Mouse (Mus musculus) Muller cell, postnatal 12 days (primary cell): ENCODE results near the gene Pyroxd1.
A peak's percentile ranks its signal among the peaks of the same experiment; 100 is the strongest.

Experiments used
- DNase-seq: peaks from one replicate; pipeline ENCODE4 v3.0.0-alpha.2; 2015; ENCODE audit errors: inconsistent ontology term

Gene Pyroxd1

DNA sequence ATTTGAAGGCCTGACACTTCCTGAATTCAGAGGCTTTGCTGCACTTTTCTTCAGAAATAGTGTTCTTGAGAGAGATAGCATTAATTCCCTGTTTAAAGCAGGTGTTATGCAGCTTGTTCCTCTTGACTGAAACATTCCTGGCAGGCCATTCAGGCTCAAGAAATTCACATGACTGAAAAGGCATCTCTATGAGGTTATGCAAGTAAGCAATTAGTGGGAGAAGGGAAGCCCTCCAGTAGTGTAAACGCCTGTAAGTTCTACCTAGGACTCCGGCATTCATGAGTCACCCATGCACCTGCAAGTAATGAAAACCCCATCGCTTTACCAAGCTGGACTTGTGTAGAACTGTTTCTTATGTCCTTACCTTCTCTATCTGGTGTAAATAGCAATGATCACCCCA is 24.1 kb downstream of the Pyroxd1 start:
- DNase-seq: no peak

DNA sequence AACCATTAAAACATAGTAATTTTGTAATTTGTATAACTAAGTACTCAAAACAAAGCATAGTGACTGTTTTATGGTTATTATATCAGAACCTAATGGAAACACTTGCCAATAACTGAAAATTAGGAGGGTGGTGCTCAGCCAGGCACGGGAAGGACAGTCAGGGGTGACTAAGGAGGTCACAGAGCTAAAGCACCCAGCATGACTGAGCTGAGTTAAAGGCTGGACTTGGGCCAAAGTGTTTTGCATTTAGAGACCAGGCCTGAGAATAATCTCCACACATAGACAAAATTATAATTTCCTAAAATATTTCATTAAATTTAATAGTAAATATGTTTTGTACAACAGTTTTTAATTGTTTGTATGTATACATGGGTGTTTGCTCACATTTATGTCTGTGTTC is 31.6 kb downstream of the Pyroxd1 start:
- DNase-seq: no peak

- DNase-seq: no peak
Observed at GRCm38 (mm10) chr6:142378576-142379330, 33.3 kb downstream of the Pyroxd1 start.

DNA sequence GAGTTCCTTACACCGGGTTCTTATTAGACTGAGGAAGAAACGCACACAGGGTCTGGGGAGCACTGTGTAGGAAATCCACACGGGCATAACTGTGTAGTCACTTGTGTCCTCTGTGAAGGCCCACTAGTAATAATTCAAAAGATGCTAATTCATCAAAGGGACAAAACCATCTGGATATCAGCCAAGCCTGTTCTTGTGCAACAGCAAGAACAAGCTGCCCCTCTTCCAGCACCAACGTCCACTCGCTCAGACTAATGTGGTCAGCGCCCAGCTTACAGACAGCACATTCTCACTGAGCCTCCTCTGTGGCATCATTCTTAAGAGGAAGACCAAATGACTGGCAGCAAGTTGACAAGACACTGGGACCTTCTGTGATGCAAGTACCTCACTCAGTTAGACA is 34.5 kb downstream of the Pyroxd1 start:
- no peak for DNase-seq

DNA sequence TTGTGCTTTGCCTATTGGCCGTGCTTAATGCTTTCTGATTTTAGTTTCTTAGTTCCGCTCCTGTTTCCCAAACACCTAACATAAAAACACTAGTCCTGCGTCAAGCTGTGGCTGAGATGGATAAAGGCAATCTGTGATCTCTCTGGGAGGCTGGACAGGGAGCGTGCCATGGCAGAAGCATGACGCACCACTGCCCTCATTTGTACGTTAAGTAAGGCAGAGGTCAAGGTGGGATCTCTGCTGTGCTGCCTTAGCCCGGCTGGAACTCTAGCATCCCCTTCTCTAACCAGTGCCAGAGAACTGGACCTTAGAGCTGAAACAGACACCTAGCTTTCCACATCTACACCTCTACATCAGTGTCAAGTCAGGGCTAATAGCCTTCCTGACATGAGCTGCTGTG is 36.2 kb downstream of the Pyroxd1 start:
- DNase-seq: no peak

DNA sequence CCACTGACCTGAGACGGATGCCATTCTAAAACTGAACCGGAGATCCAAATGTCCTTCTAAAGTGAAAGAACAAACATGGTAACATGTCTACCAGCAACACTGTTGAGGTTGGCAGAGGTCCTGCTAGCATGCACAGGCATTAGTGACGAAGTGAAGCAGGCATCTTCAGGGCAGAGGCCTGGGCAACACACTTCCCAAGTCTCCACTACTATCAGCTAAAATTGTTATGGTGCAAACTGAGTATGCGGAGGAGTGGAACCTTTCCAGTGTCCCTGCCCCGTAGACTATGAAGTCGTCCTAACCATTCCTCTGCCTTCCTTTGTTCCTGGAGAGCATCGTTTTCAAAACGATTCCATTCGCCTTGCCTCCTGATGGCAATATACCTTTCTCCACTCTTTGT is 39.1 kb downstream of the Pyroxd1 start:
- DNase-seq: no peak

DNA sequence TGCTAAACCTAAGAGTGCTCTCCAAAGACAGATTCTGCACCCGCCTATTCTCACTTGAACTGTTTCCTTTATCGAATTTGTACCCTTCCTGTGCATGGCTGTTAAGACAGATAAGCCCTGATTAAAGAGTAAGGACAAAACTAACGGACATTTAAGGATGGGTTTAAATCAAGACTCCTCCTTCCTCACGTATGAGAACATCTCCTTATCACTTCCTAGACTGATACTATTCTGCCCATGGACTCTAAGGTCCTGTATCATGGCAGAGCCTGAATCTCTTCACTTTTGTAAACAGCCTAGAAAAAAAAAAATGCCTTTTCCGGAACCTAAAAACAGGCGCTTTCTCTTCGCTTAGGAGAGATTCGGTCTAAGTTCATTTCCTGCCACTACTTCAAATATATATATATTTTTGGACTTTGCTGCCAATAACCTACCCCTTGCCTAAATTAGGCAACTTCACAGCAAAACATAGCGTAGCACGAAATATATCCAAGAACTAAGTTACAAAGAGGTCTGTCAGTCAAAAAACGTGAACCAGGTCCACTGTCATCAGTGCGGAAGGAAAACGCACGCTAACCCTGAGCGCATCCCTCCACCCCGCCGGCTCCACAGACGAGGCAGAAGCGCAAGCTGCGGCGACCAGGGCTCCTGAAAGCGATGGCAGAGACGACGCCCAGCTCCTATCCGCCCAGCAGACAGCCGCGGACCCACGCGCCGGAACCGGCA is 41.0 kb downstream of the Pyroxd1 start:
- no peak for DNase-seq

DNA sequence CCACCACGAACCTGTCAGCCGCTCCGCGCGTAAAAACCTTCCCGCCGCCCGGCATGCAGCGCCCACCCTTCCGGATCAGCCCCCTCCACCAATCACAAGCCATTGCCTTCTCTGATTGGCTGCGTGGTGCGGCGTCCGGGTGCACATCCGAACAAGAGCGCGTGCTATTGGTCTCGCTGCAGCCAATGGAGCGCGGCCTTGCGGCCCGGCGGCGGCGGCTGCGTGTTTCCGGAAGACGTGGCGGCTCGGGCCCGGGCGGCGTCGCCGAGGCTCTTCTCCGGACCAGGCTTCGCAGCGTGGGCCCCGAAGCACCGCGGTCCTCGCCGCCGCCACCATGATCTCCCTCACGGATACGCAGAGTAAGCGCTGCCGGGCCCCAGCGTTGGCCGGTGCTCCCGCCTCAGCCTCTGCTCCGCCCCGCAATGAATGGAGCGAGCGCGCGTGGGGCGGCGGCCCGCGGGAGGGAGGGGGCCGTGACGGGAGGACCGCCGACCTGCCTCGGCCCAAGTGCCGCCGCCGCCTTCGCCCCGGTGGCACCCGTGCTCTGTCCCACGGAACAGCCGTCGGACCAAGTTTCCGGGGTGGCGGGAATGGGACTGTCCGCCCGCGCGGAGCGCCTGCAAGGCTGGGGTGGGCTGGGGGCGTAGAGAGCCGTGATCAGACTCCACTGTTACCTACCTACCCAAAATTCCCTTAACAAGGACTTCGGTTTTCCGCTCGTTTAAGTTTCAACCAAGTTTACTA is 41.7 kb downstream of the Pyroxd1 start, which contains the start of the genes Recql and Golt1b:
TSS of gene Recql (minus strand) at position 77 of the 744 bp plus-strand sequence.
TSS of gene Golt1b (plus strand) at position 211 of the 744 bp plus-strand sequence.
- peak; percentile 98 for DNase-seq

GRCm38 (mm10) chr6:142387755-142388271 is 42.4 kb downstream of the Pyroxd1 start:
- no peak for DNase-seq

- peak; percentile 23 for DNase-seq
Observed at GRCm38 (mm10) chr6:142389101-142389500, 43.6 kb downstream of the Pyroxd1 start.

DNA sequence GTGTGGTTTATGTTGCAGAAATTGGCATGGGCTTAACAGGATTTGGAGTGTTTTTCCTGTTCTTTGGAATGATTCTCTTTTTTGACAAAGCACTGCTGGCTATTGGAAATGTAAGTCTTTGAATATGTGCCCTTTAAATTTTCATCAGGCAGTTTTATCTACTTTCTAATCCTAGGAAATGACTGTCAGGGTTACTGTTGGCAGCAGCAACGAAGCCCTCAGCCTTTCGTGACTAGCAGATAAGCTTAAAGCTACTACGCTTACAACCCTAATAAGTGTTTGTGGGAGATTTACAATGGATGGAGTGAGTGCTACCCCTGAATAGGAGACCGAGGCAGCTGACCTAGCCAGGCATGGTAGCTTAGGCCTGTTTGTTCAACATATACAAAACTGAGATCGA is 46.9 kb downstream of the Pyroxd1 start:
- DNase-seq: no peak

DNA sequence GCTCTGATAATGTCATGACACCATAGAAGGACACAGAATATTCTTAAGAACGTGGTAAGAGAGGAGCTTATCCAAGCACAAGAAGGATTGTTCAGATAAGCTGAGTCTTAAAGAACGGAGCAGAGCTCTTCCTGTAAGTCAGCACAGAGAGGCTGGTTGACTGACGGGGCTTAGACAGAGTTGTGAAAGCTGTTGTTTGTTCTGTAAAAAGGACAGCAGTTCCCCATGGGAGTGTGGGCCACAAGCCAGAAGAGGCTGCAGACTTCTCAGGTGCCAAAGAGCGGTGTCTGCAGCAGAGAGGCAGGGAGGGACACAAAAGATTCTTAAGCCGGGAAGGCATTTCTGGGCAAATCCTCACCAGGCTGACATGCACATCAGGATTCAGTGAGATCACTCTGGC is 49.2 kb downstream of the Pyroxd1 start:
- no peak for DNase-seq

- no peak for DNase-seq
Observed at GRCm38 (mm10) chr6:142395756-142396155, 50.3 kb downstream of the Pyroxd1 start.

- peak; percentile 14 for DNase-seq
Observed at GRCm38 (mm10) chr6:142411140-142411539, 65.7 kb downstream of the Pyroxd1 start.
